Mouse (Mus musculus) cerebellum, postnatal 4 days (tissue): ENCODE measurements at regions not wholly inside any gene's neighbourhood (a gene's known extent, or its start where the extent isn't known, plus 50 kb on each side); places are given as distances from the start of the nearest gene placed in this dataset.

ENCODE experiments used
- DNase-seq, 2 experiments: peaks; one replicate each; pipeline ENCODE4 v3.0.0; 2022; ENCODE audit warnings: low spot score in 2 of 2, mixed read lengths in 1 of 2

GRCm38 (mm10) chr13:107182544-107182943, 160.6 kb upstream of the Kif2a start:
- peak; percentile 34 to 61 for DNase-seq

GRCm38 (mm10) chr13:107179551-107179950, 157.6 kb upstream of the Kif2a start:
- DNase-seq = no peak

- no peak for DNase-seq
Measured at GRCm38 (mm10) chr13:107177595-107177994, 155.7 kb upstream of the Kif2a start.

DNA sequence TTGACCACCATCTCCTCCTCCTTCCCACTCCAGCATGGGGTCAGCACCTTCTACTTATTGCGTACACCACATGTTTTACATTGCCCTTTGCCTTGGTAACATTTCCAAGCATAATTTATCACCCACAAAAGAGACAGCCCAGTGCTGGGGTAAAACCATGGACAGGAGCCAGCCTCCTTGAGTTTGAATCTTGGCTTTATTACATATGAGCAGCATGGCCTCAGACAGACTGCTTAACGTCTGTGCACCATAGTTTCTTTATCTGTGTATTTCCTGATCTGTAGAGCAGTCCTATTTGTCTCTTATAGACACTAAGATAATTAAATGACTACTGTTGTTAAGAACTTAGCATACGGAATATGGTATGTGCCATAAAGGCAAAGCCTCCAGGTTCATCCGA, 154.0 kb upstream of the Kif2a start:
- DNase-seq = no peak

- DNase-seq = peak in 1 of 2 experiments; percentile 34
Measured at GRCm38 (mm10) chr13:107168599-107169149, 146.7 kb upstream of the Kif2a start.

DNA sequence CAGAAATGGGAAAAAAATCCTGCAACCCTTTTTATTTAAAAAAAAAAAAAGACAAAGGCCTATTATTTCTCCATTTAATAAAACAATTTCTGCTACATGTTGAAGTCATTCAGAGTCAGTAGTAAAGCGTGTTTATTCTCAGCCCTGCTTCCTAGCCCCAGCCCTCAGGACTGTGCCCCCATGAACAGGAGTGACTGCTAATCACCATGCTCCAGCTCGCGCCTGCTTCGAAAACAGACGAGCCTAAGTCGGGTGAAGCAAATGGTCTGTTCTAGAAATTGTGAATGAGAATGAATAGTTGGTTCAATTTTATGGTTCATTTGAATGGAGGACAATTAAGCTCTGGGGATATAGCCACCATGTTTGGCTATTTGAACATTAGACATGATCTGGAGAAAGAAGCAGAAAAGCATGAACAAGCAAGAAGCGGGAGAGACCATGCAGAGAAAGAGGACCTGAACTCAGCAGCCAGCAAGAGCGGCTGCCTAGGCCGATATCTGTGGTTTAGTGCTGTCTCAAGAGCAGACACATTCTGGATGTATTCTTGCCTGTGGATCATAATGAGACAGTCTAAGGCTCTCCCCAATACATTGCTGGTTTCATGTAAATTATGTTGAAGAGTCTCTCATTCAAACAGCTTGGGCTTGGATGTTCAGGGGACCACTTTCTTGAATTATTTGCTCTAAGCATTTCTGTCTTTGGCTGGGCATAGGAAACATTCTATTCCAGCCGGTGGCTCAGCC, 146.1 kb upstream of the Kif2a start:
- no peak for DNase-seq

DNA sequence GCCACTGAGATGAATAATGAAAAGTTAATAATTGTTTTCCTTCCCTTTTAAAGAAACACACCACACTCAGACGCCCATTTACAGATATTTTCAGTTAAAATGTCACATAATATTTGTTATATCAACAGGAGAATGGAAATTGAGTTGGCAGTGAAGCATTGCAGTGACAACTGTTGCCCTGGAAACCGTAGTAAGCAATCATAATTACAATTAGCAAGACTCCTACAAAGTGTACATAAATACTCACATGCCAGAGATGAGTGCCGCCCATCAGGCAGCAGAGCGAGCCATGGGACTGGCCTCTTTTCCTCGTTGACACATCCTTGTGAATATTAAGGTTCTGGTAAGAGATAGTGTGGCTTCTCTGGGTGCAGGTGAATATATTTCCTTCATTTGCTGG, 129.6 kb upstream of the Kif2a start:
- no peak for DNase-seq

GRCm38 (mm10) chr13:107141209-107141608, 119.3 kb upstream of the Kif2a start:
- no peak for DNase-seq

GRCm38 (mm10) chr13:107134125-107134524, 112.2 kb upstream of the Kif2a start:
- no peak for DNase-seq

GRCm38 (mm10) chr13:107126636-107127035, 104.7 kb upstream of the Kif2a start:
- no peak for DNase-seq

DNA sequence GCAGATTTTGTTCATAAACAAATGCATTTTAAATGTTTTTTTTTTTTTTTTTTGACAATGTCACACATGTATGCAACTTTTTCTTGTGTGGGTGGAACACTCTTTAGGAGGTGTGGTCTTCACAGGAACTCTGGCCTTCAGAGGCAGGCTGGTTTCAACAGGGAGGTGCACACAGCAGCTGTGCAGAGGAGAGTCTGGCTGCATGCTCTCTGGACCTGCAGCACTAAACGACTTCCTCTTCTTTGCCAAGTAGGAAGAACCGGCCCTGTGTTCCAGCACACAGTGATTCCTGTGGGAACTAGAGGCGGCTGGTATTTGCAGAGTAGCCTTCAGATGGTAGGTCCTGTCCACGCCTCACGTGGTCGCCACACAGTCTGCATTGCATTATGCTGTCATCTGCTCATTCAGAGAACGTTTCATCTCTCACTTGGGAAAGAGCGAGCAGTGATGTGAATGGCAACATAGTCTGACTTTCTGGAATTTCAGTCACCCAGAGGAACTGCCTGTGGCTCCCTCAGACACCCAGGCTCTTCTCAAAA, 102.3 kb upstream of the Kif2a start:
- DNase-seq = no peak

- peak; percentile 88 to 90 for DNase-seq
Measured at GRCm38 (mm10) chr13:107113949-107114690, 92.2 kb upstream of the Kif2a start.

GRCm38 (mm10) chr13:107108045-107108444, 86.1 kb upstream of the Kif2a start:
- no peak for DNase-seq

- no peak for DNase-seq
Measured at GRCm38 (mm10) chr13:107107572-107107971, 85.6 kb upstream of the Kif2a start.

GRCm38 (mm10) chr13:107105510-107105909, 83.6 kb upstream of the Kif2a start:
- peak in 1 of 2 experiments; percentile 13 for DNase-seq

DNA sequence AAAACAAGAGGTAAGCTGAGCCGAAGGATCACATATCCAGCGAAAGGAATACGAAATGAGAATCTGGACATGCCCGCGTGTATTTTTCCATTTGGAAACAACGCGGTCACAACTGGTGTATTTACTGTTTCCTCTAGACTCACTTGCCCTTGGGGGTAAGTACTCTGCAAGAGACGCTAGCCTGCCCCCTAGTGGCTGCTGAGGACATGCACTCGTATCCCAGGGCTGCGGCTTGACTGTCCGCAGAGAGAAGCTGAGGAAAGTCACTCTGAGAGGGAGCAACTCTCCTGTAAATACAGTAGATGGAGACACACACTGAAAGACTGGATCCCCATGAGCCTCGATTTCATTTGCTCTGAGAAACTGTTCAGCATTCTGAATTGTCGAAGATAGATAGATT, 79.7 kb upstream of the Kif2a start:
- DNase-seq = peak; percentile 77 to 81

DNA sequence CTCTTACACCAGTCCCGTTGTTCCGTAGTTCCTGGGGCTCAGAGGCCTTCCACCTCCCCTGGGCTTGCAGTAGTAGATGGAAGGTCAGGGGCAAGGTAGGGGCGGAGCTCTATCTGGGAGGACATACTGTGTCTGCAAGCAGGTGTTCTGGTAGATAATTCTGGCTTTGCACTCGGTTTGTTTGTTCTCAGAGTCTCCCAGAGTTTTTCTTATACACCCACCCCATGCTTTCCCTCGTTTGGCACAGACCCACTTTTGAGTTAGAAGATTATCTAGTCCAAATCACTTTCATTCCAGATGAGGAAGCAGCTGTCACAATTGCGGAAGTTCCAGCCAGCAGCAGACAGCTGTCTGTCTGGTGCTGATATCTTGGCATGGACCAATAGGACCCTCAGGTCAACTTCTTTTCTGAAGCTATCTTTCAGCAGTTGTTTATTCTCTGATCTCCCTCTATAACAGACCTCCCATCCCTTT, 79.0 kb upstream of the Kif2a start:
- no peak for DNase-seq

- no peak for DNase-seq
Measured at GRCm38 (mm10) chr13:107100116-107100515, 78.2 kb upstream of the Kif2a start.

DNA sequence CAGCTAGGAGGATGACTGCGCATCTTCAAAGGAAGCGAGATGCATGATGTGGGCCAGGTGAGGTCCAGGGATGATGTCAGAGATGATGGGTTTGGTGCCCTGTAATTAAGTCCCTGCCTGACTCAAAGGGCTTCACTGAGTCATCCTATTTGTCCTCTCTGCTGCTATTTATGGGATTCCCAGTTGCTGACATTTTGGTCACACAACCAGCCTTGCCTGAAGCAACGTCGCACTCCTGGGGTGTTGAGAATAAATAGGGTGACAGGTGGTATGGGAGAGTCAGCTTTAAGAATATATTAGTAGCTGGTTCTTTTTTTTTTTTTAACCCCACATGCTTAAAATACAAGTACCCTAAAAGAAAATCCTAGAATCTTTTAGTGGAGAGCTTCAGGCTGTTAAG, 75.1 kb upstream of the Kif2a start:
- no peak for DNase-seq

GRCm38 (mm10) chr13:107094976-107095716, 73.2 kb upstream of the Kif2a start:
- no peak for DNase-seq

DNA sequence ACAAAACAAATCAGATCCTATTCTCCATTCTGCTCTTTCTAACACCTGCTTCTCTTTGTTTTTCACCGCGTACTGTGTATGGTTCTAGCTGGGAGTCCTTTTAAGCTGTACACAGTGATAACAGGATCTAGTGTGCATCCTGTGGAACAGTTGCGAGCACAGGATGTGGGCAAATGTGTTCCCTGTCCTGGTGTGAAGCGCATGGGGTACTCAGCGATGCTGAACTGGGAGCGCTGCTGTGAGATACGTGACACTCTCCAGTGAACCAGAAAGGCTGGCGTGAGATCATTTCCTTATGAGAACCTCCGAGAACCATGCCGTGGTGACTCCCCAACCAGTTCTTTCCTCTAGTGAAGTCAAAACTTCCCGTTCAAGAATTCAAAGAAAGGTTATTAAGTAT, 72.6 kb upstream of the Kif2a start:
- DNase-seq = no peak

DNA sequence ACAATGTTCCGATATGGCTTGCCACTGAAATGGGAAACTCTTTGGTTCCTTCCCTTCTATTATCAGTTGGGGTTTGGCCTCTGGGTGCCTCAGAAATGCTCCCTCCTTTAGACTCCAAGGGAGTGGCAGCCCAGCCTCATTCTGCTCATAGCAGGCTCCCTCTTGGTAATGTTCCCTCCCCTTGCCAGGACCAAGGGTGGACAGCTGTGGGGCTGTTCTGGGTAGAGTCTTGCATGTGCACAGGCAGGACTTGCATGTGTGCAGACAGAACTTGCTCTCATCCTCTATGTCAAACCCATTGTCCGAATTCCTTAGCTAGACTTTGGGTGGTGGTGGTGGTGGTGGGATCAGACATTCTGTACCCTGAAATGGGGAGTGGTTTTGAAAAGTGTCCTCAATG, 71.8 kb upstream of the Kif2a start:
- no peak for DNase-seq
